Mouse (Mus musculus): ENCODE results near the gene Olfr527. TPM values are rescaled to one million over a fixed set of nuclear protein-coding genes. Genes with fewer than 3 reads are reported as not detected.

Gene Olfr527
- not detected in 2 replicates for polyA plus RNA-seq (2014; fragmentation: Nextera tagmentation; extraction: Ambion mirVana)

- H3K27ac ChIP-seq (ENCODE audit: low read depth, low read length), result no peak within 1 kb of the TSS
- WGBS, result 70% methylated on average over 2 of the region's 2 CpGs
- H3K4me1 ChIP-seq (ENCODE audit: control insufficient read depth, insufficient read depth, low read length), result no peaks in the 10 kb centered on the region
- no peaks in the 10 kb centered on the region for H3K27me3 ChIP-seq (ENCODE audit: control insufficient read depth, insufficient read depth, low read length)
- no peak within 1 kb of the TSS for H3K9ac ChIP-seq (replicated peaks; ENCODE audit: low read depth, low read length)
- no peaks in the 10 kb centered on the region for H3K36me3 ChIP-seq (ENCODE audit: control insufficient read depth, insufficient read depth, low read length)
- no peak for ATAC-seq (ENCODE audit: low read depth)
- H3K4me2 ChIP-seq (ENCODE audit: low read depth, low read length), result no peak within 1 kb of the TSS
- H3K9me3 ChIP-seq (ENCODE audit: control insufficient read depth, low read length), result no peaks in the 10 kb centered on the region
- no peak within 1 kb of the TSS for H3K4me3 ChIP-seq (ENCODE audit: low read depth, low read length)
These were observed at the start of gene Olfr527 for GRCm38 (mm10) chr7:140333717-140334116. Olfr527 (plus strand) TSS chr7:140334017.

- no peak for ATAC-seq (ENCODE audit: low read depth)
- no peaks in the 10 kb centered on the region for H3K27me3 ChIP-seq (ENCODE audit: control insufficient read depth, insufficient read depth, low read length)
- H3K4me2 ChIP-seq (ENCODE audit: low read depth, low read length), result no peak overlapping the region
- H3K36me3 ChIP-seq (ENCODE audit: control insufficient read depth, insufficient read depth, low read length), result no peaks in the 10 kb centered on the region
- H3K27ac ChIP-seq (ENCODE audit: low read depth, low read length), result no peak overlapping the region
- no peaks in the 10 kb centered on the region for H3K4me1 ChIP-seq (ENCODE audit: control insufficient read depth, insufficient read depth, low read length)
- no peak overlapping the region for H3K4me3 ChIP-seq (ENCODE audit: low read depth, low read length)
- WGBS, result 90% methylated on average over 9 of the region's 9 CpGs
- no peak overlapping the region for H3K9ac ChIP-seq (replicated peaks; ENCODE audit: low read depth, low read length)
- H3K9me3 ChIP-seq (ENCODE audit: control insufficient read depth, low read length), result no peaks in the 10 kb centered on the region
These were observed 38.1 kb upstream of the Olfr527 start for GRCm38 (mm10) chr7:140295746-140296145.

GRCm38 (mm10) chr7:140296876-140297275 lies 36.9 kb upstream of the Olfr527 start:
- Histone ChIP-seq H3K9ac (replicated peaks; ENCODE audit: low read depth, low read length) (no peak overlapping the region), H3K27ac (ENCODE audit: low read depth, low read length) (no peak overlapping the region), H3K9me3 (ENCODE audit: control insufficient read depth, low read length) (no peaks in the 10 kb centered on the region), H3K36me3 (ENCODE audit: control insufficient read depth, insufficient read depth, low read length) (no peaks in the 10 kb centered on the region), H3K4me1 (ENCODE audit: control insufficient read depth, insufficient read depth, low read length) (no peaks in the 10 kb centered on the region), H3K27me3 (ENCODE audit: control insufficient read depth, insufficient read depth, low read length) (no peaks in the 10 kb centered on the region), H3K4me3 (ENCODE audit: low read depth, low read length) (no peak overlapping the region), H3K4me2 (ENCODE audit: low read depth, low read length) (no peak overlapping the region)
- ATAC-seq (ENCODE audit: low read depth), result no peak
- 78% methylated on average over 6 of the region's 6 CpGs for WGBS

GRCm38 (mm10) chr7:140299416-140299815 lies 34.4 kb upstream of the Olfr527 start:
- 97% methylated on average over 3 of the region's 3 CpGs for WGBS

GRCm38 (mm10) chr7:140319861-140320385 lies 13.9 kb upstream of the Olfr527 start:
- H3K4me2 ChIP-seq (ENCODE audit: low read depth, low read length), result no peak overlapping the region
- WGBS, result 84% methylated on average over 3 of the region's 3 CpGs
- no peaks in the 10 kb centered on the region for H3K36me3 ChIP-seq (ENCODE audit: control insufficient read depth, insufficient read depth, low read length)
- H3K4me1 ChIP-seq (ENCODE audit: control insufficient read depth, insufficient read depth, low read length), result no peaks in the 10 kb centered on the region
- no peak overlapping the region for H3K27ac ChIP-seq (ENCODE audit: low read depth, low read length)
- no peaks in the 10 kb centered on the region for H3K9me3 ChIP-seq (ENCODE audit: control insufficient read depth, low read length)
- no peak for ATAC-seq (ENCODE audit: low read depth)
- no peak overlapping the region for H3K9ac ChIP-seq (replicated peaks; ENCODE audit: low read depth, low read length)
- no peak overlapping the region for H3K4me3 ChIP-seq (ENCODE audit: low read depth, low read length)
- no peaks in the 10 kb centered on the region for H3K27me3 ChIP-seq (ENCODE audit: control insufficient read depth, insufficient read depth, low read length)

More at GRCm38 (mm10) chr7:140299416-140299815, 34.4 kb upstream of the Olfr527 start:
- Histone ChIP-seq H3K4me2 (ENCODE audit: low read depth, low read length) (no peak overlapping the region), H3K4me3 (ENCODE audit: low read depth, low read length) (no peak overlapping the region), H3K4me1 (ENCODE audit: control insufficient read depth, insufficient read depth, low read length) (no peaks in the 10 kb centered on the region), H3K9ac (replicated peaks; ENCODE audit: low read depth, low read length) (no peak overlapping the region), H3K27me3 (ENCODE audit: control insufficient read depth, insufficient read depth, low read length) (no peaks in the 10 kb centered on the region), H3K36me3 (ENCODE audit: control insufficient read depth, insufficient read depth, low read length) (no peaks in the 10 kb centered on the region), H3K9me3 (ENCODE audit: control insufficient read depth, low read length) (no peaks in the 10 kb centered on the region), H3K27ac (ENCODE audit: low read depth, low read length) (no peak overlapping the region)
- ATAC-seq (ENCODE audit: low read depth), result no peak

- no peak within 1 kb of the TSS for H3K9ac ChIP-seq (replicated peaks; ENCODE audit: low read depth, low read length)
These were observed 13.3 kb upstream of the Olfr527 start, which contains the start of gene Olfr525 for GRCm38 (mm10) chr7:140320558-140320957. Olfr525 (plus strand) TSS chr7:140320858.

GRCm38 (mm10) chr7:140321135-140321534 lies 12.7 kb upstream of the Olfr527 start:
- no peak for ATAC-seq (ENCODE audit: low read depth)

More at GRCm38 (mm10) chr7:140320558-140320957, 13.3 kb upstream of the Olfr527 start, which contains the start of gene Olfr525:
- Histone ChIP-seq H3K4me2 (ENCODE audit: low read depth, low read length) (no peak within 1 kb of the TSS), H3K27me3 (ENCODE audit: control insufficient read depth, insufficient read depth, low read length) (no peaks in the 10 kb centered on the region), H3K9me3 (ENCODE audit: control insufficient read depth, low read length) (no peaks in the 10 kb centered on the region), H3K36me3 (ENCODE audit: control insufficient read depth, insufficient read depth, low read length) (no peaks in the 10 kb centered on the region), H3K4me1 (ENCODE audit: control insufficient read depth, insufficient read depth, low read length) (no peaks in the 10 kb centered on the region), H3K27ac (ENCODE audit: low read depth, low read length) (no peak within 1 kb of the TSS), H3K4me3 (ENCODE audit: low read depth, low read length) (no peak within 1 kb of the TSS)
- 36% methylated on average over 1 of the region's 1 CpGs for WGBS
- no peak for ATAC-seq (ENCODE audit: low read depth)

GRCm38 (mm10) chr7:140329766-140330304 lies 4.0 kb upstream of the Olfr527 start:
- WGBS, result 62% methylated on average over 1 of the region's 1 CpGs
- H3K4me3 ChIP-seq (ENCODE audit: low read depth, low read length), result no peak overlapping the region
- ATAC-seq (ENCODE audit: low read depth), result no peak
- H3K9ac ChIP-seq (replicated peaks; ENCODE audit: low read depth, low read length), result no peak overlapping the region
- H3K27me3 ChIP-seq (ENCODE audit: control insufficient read depth, insufficient read depth, low read length), result no peaks in the 10 kb centered on the region
- no peaks in the 10 kb centered on the region for H3K9me3 ChIP-seq (ENCODE audit: control insufficient read depth, low read length)
- H3K27ac ChIP-seq (ENCODE audit: low read depth, low read length), result no peak overlapping the region
- H3K4me2 ChIP-seq (ENCODE audit: low read depth, low read length), result no peak overlapping the region
- H3K36me3 ChIP-seq (ENCODE audit: control insufficient read depth, insufficient read depth, low read length), result no peaks in the 10 kb centered on the region
- no peaks in the 10 kb centered on the region for H3K4me1 ChIP-seq (ENCODE audit: control insufficient read depth, insufficient read depth, low read length)

More at GRCm38 (mm10) chr7:140321135-140321534, 12.7 kb upstream of the Olfr527 start:
- Histone ChIP-seq H3K36me3 (ENCODE audit: control insufficient read depth, insufficient read depth, low read length) (no peaks in the 10 kb centered on the region), H3K4me2 (ENCODE audit: low read depth, low read length) (no peak overlapping the region), H3K27ac (ENCODE audit: low read depth, low read length) (no peak overlapping the region), H3K4me1 (ENCODE audit: control insufficient read depth, insufficient read depth, low read length) (no peaks in the 10 kb centered on the region), H3K4me3 (ENCODE audit: low read depth, low read length) (no peak overlapping the region), H3K27me3 (ENCODE audit: control insufficient read depth, insufficient read depth, low read length) (no peaks in the 10 kb centered on the region), H3K9ac (replicated peaks; ENCODE audit: low read depth, low read length) (no peak overlapping the region), H3K9me3 (ENCODE audit: control insufficient read depth, low read length) (no peaks in the 10 kb centered on the region)

- Histone ChIP-seq H3K4me2 (ENCODE audit: low read depth, low read length) (no peak within 1 kb of the TSS), H3K4me3 (ENCODE audit: low read depth, low read length) (no peak within 1 kb of the TSS), H3K9me3 (ENCODE audit: control insufficient read depth, low read length) (no peaks in the 10 kb centered on the region), H3K36me3 (ENCODE audit: control insufficient read depth, insufficient read depth, low read length) (no peaks in the 10 kb centered on the region), H3K4me1 (ENCODE audit: control insufficient read depth, insufficient read depth, low read length) (no peaks in the 10 kb centered on the region), H3K27me3 (ENCODE audit: control insufficient read depth, insufficient read depth, low read length) (no peaks in the 10 kb centered on the region), H3K9ac (replicated peaks; ENCODE audit: low read depth, low read length) (no peak within 1 kb of the TSS), H3K27ac (ENCODE audit: low read depth, low read length) (no peak within 1 kb of the TSS)
- no peak for ATAC-seq (ENCODE audit: low read depth)
- WGBS, result 76% methylated on average over 3 of the region's 3 CpGs
These were observed 27.8 kb downstream of the Olfr527 start, which contains the start of gene Olfr60 for GRCm38 (mm10) chr7:140361571-140361970. Olfr60 (minus strand) TSS chr7:140361671.

Data from neural tube, embryonic 14.5 days (tissue).